Mouse (Mus musculus) stomach, embryonic 14.5 days (tissue): Measurements from ENCODE around the gene Tpi1. TPM values are rescaled to one million over a fixed set of nuclear protein-coding genes. Genes with fewer than 3 reads are reported as not detected.

ENCODE experiments used
- ATAC-seq: fragments of 200-750 bp; cut with Nextera tagmentation; 2 replicates; pipeline ENCODE4 v1.8.0; 2017; ENCODE audit warnings: low read depth, moderate TSS enrichment; ENCODE audit not compliant: insufficient number of reproducible peaks, insufficient read depth, low FRiP score
- H3K27ac ChIP-seq: fragments of 300-500 bp; sonication (generic); 2 replicates; pipeline ENCODE4 v1.5.1; 2014; ENCODE audit warnings: mild to moderate bottlenecking, low read length, moderate library complexity, mixed read lengths
- H3K27me3 ChIP-seq: fragments of 300-500 bp; sonication (generic); 2 replicates; pipeline ENCODE4 v1.6.1; 2014; ENCODE audit warnings: low read length, control low read depth, mixed read lengths; ENCODE audit not compliant: control insufficient read depth, insufficient read depth
- H3K36me3 ChIP-seq: fragments of 300-500 bp; sonication (generic); 2 replicates; pipeline ENCODE4 v1.6.1; 2014; ENCODE audit warnings: mild to moderate bottlenecking, control low read depth, low read length, moderate library complexity, mixed read lengths; ENCODE audit not compliant: control insufficient read depth, insufficient read depth
- H3K4me1 ChIP-seq: fragments of 300-500 bp; sonication (generic); 2 replicates; pipeline ENCODE4 v1.6.1; 2014; ENCODE audit warnings: low read length, control low read depth, mixed read lengths; ENCODE audit not compliant: control insufficient read depth, insufficient read depth
- H3K4me2 ChIP-seq: fragments of 300-500 bp; sonication (generic); replicated peaks from 2 replicates; pipeline ENCODE4 v1.6.1; 2014; ENCODE audit warnings: low read depth, low read length, control low read depth
- H3K4me3 ChIP-seq: fragments of 300-500 bp; sonication (generic); 2 replicates; pipeline ENCODE4 v1.5.1; 2014; ENCODE audit warnings: low read depth, low read length, control low read depth
- H3K9ac ChIP-seq: fragments of 300-500 bp; sonication (generic); replicated peaks from 2 replicates; pipeline ENCODE4 v1.6.1; 2014; ENCODE audit warnings: low read depth, mild to moderate bottlenecking, control low read depth, low read length, moderate library complexity, mixed read lengths
- H3K9me3 ChIP-seq: fragments of 300-500 bp; sonication (generic); 2 replicates; pipeline ENCODE4 v1.6.1; 2016; ENCODE audit warnings: low read depth, low read length, control low read depth; ENCODE audit not compliant: control insufficient read depth
- WGBS: fragments of 180-500 bp; shearing (Covaris S2); extraction: QIAGEN DNeasy Blood & Tissue Kit; methylation state at CpG from one replicate; pipeline ENCODE4 v1.1.7; 2014; 5-methylcytosine and 5-hydroxymethylcytosine counted together
- polyA plus RNA-seq: library from polyadenylated mRNA; unstranded; fragments of >200 nt; fragmentation: Nextera tagmentation; extraction: Ambion mirVana; gene quantifications from 2 replicates; pipeline ENCODE4 v1.2.1, GENCODE M21; 2014

Gene Tpi1
- 844 and 872 TPM in 2 replicates for polyA plus RNA-seq

- under 1% methylated on average over 22 of the region's 22 CpGs for WGBS
- Histone ChIP-seq H3K36me3 (peaks cover 50% of the 10 kb centered on the region), H3K27ac (peak within 1 kb of the TSS; percentile 94), H3K4me1 (peaks cover 23% of the 10 kb centered on the region), H3K9ac (peak within 1 kb of the TSS; percentile 83), H3K9me3 (no peaks in the 10 kb centered on the region), H3K4me2 (peak within 1 kb of the TSS; percentile 89), H3K27me3 (no peaks in the 10 kb centered on the region), H3K4me3 (peak within 1 kb of the TSS; percentile 78)
- peak; percentile 89 for ATAC-seq
Measured at GRCm38 (mm10) chr6:124813933-124814332, at the start of gene Tpi1. Gene Tpi1, minus strand, starts transcription at chr6:124814296.

- Histone ChIP-seq H3K9ac (peak overlapping the region; percentile 22; the same call in 1 of the 2 replicates), H3K4me2 (peak overlapping the region; percentile 79), H3K27ac (peak overlapping the region; percentile 18; the same call in 1 of the 2 replicates), H3K4me3 (peak overlapping the region; percentile 46), H3K4me1 (peaks cover 14% of the 10 kb centered on the region; the same call in 1 of the 2 replicates), H3K36me3 (no peaks in the 10 kb centered on the region), H3K27me3 (no peaks in the 10 kb centered on the region), H3K9me3 (no peaks in the 10 kb centered on the region)
- ATAC-seq, result peak; percentile 34
- WGBS, result 4% methylated on average over 9 of the region's 16 CpGs
Measured at GRCm38 (mm10) chr6:124863125-124863657, 49.1 kb upstream of the Tpi1 start.

GRCm38 (mm10) chr6:124862406-124863124 lies 48.5 kb upstream of the Tpi1 start:
- Histone ChIP-seq H3K4me3 (peak overlapping the region; percentile 46; the same call in 1 of the 2 replicates), H3K4me2 (peak overlapping the region; percentile 79), H3K27me3 (no peaks in the 10 kb centered on the region), H3K27ac (no peak overlapping the region), H3K9me3 (no peaks in the 10 kb centered on the region), H3K4me1 (peaks cover 14% of the 10 kb centered on the region; the same call in 1 of the 2 replicates), H3K36me3 (no peaks in the 10 kb centered on the region), H3K9ac (no peak overlapping the region)
- 14% methylated on average over 8 of the region's 8 CpGs for WGBS
- no peak for ATAC-seq

- Histone ChIP-seq H3K27me3 (no peaks in the 10 kb centered on the region), H3K27ac (no peak overlapping the region), H3K36me3 (no peaks in the 10 kb centered on the region), H3K4me1 (peaks cover 14% of the 10 kb centered on the region; the same call in 1 of the 2 replicates), H3K4me2 (no peak overlapping the region), H3K4me3 (no peak overlapping the region), H3K9me3 (no peaks in the 10 kb centered on the region), H3K9ac (no peak overlapping the region)
- 35% methylated on average over 3 of the region's 3 CpGs for WGBS
- ATAC-seq, result no peak
Measured at GRCm38 (mm10) chr6:124861802-124862201, 47.7 kb upstream of the Tpi1 start.

GRCm38 (mm10) chr6:124861266-124861665 lies 47.2 kb upstream of the Tpi1 start:
- WGBS, result 81% methylated on average over 19 of the region's 19 CpGs
- Histone ChIP-seq H3K9ac (no peak overlapping the region), H3K9me3 (no peaks in the 10 kb centered on the region), H3K4me1 (peaks cover 14% of the 10 kb centered on the region; the same call in 1 of the 2 replicates), H3K4me2 (no peak overlapping the region), H3K27ac (no peak overlapping the region), H3K27me3 (no peaks in the 10 kb centered on the region), H3K36me3 (no peaks in the 10 kb centered on the region), H3K4me3 (no peak overlapping the region)
- no peak for ATAC-seq

GRCm38 (mm10) chr6:124860511-124860910 lies 46.4 kb upstream of the Tpi1 start:
- H3K27ac ChIP-seq, result no peak overlapping the region
- no peaks in the 10 kb centered on the region for H3K27me3 ChIP-seq
- 89% methylated on average over 9 of the region's 9 CpGs for WGBS
- H3K4me2 ChIP-seq, result no peak overlapping the region
- peaks cover 14% of the 10 kb centered on the region; the same call in 1 of the 2 replicates for H3K4me1 ChIP-seq
- no peaks in the 10 kb centered on the region for H3K36me3 ChIP-seq
- no peak overlapping the region for H3K9ac ChIP-seq
- H3K9me3 ChIP-seq, result no peaks in the 10 kb centered on the region
- no peak overlapping the region for H3K4me3 ChIP-seq
- no peak for ATAC-seq

GRCm38 (mm10) chr6:124859725-124860124 lies 45.6 kb upstream of the Tpi1 start:
- no peak overlapping the region for H3K4me3 ChIP-seq
- no peak overlapping the region for H3K27ac ChIP-seq
- H3K27me3 ChIP-seq, result no peaks in the 10 kb centered on the region
- no peak overlapping the region for H3K4me2 ChIP-seq
- no peaks in the 10 kb centered on the region for H3K36me3 ChIP-seq
- ATAC-seq, result no peak
- H3K9me3 ChIP-seq, result no peaks in the 10 kb centered on the region
- no peak overlapping the region for H3K9ac ChIP-seq
- peaks cover 17% of the 10 kb centered on the region; the same call in 1 of the 2 replicates for H3K4me1 ChIP-seq
- WGBS, result 9% methylated on average over 12 of the region's 12 CpGs

GRCm38 (mm10) chr6:124858561-124859318 lies 44.6 kb upstream of the Tpi1 start:
- H3K4me2 ChIP-seq, result 0 out of 2 replicates have a peak overlapping the region, but pooled peaks have one; percentile 73

More at GRCm38 (mm10) chr6:124858561-124859318, 44.6 kb upstream of the Tpi1 start:
- Histone ChIP-seq H3K9me3 (no peaks in the 10 kb centered on the region), H3K27me3 (no peaks in the 10 kb centered on the region), H3K9ac (no peak overlapping the region), H3K4me1 (peaks cover 15% of the 10 kb centered on the region; the same call in 1 of the 2 replicates), H3K36me3 (no peaks in the 10 kb centered on the region; the same call in 1 of the 2 replicates), H3K27ac (no peak overlapping the region), H3K4me3 (no peak overlapping the region)
- 70% methylated on average over 28 of the region's 28 CpGs for WGBS
- ATAC-seq, result no peak
